Mouse (Mus musculus) cortical plate, adult 2 months (tissue): ENCODE results near the gene Tmem18.

Experiments used
- CTCF ChIP-seq: fragments of 200-500 bp; IDR thresholded peaks from 2 replicates; pipeline ENCODE4 v1.5.1; 2011; ENCODE audit warnings: mild to moderate bottlenecking, control low read depth, low read length; ENCODE audit not compliant: insufficient read depth; ENCODE audit errors: extremely low read depth
- POLR2A ChIP-seq: fragments of 200-500 bp; IDR thresholded peaks from 2 replicates; pipeline ENCODE4 v1.6.1; 2011; ENCODE audit warnings: mild to moderate bottlenecking, low read length, control low read depth; ENCODE audit not compliant: insufficient read depth; ENCODE audit errors: extremely low read depth

GRCm38 (mm10) chr12:30599997-30600396 is 15.8 kb downstream of the Tmem18 start:
- no peak for TF ChIP-seq POLR2A
- no peak for TF ChIP-seq CTCF
